Mouse (Mus musculus): ENCODE measurements around the gene Gcc1.

- TF ChIP-seq CTCF (conservative IDR thresholded peaks at IDR 0.05; ENCODE audit: insufficient read depth, insufficient read length, low read depth, low read length) (no peak), POLR2A (IDR thresholded peaks at IDR 0.05; ENCODE audit: low read depth, low read length) (no peak)
Measured at GRCm38 (mm10) chr6:28420361-28420760, 7.8 kb downstream of the Gcc1 start.
